Mouse (Mus musculus) left cerebral cortex, adult 18-20 months (tissue): ENCODE data around the gene Myom3. TPM values are rescaled to one million over a fixed set of nuclear protein-coding genes. Genes with fewer than 3 reads are reported as not detected.

Experiments
- DNase-seq, 2 experiments: peaks; one replicate each; pipeline ENCODE4 v3.0.0; 2021 to 2022; ENCODE audit warnings: low spot score in 2 of 2, mixed read lengths in 1 of 2
- total RNA-seq, 2 experiments: library from RNA; stranded (reverse); gene quantifications; 2 replicates each; pipeline ENCODE4 v1.2.3; 2021

The Myom3 gene
- total RNA-seq, 2 experiments from 2014 or later = 0.77 to 1.7 TPM

- no peak for DNase-seq
Measured at GRCm38 (mm10) chr4:135761048-135761447, 1.5 kb downstream of the Myom3 start.

GRCm38 (mm10) chr4:135761569-135761968 is 2.1 kb downstream of the Myom3 start:
- DNase-seq = no peak

GRCm38 (mm10) chr4:135762251-135762906 is 2.9 kb downstream of the Myom3 start:
- peak in 1 of 2 experiments; percentile 39 for DNase-seq

- DNase-seq = no peak
Measured at GRCm38 (mm10) chr4:135764700-135765099, 5.2 kb downstream of the Myom3 start.

GRCm38 (mm10) chr4:135765707-135766106 is 6.2 kb downstream of the Myom3 start:
- DNase-seq = no peak

- DNase-seq = no peak
Measured at GRCm38 (mm10) chr4:135766976-135767375, 7.5 kb downstream of the Myom3 start.

- DNase-seq = peak; percentile 26 to 30
Measured at GRCm38 (mm10) chr4:135768572-135769526, 9.3 kb downstream of the Myom3 start.

- no peak for DNase-seq
Measured at GRCm38 (mm10) chr4:135770611-135771305, 11.2 kb downstream of the Myom3 start.

GRCm38 (mm10) chr4:135771592-135771991 is 12.1 kb downstream of the Myom3 start:
- no peak for DNase-seq

- no peak for DNase-seq
Measured at GRCm38 (mm10) chr4:135772671-135773070, 13.2 kb downstream of the Myom3 start.

GRCm38 (mm10) chr4:135774496-135774895 is 15.0 kb downstream of the Myom3 start:
- no peak for DNase-seq

- no peak for DNase-seq
Measured at GRCm38 (mm10) chr4:135776850-135777249, 17.3 kb downstream of the Myom3 start.

GRCm38 (mm10) chr4:135779661-135780060 is 20.1 kb downstream of the Myom3 start:
- DNase-seq = no peak

GRCm38 (mm10) chr4:135780255-135780654 is 20.7 kb downstream of the Myom3 start:
- no peak for DNase-seq

GRCm38 (mm10) chr4:135781304-135781703 is 21.8 kb downstream of the Myom3 start:
- DNase-seq = peak; percentile 6 to 10

GRCm38 (mm10) chr4:135786581-135786980 is 27.1 kb downstream of the Myom3 start:
- DNase-seq = no peak

GRCm38 (mm10) chr4:135787271-135787670 is 27.8 kb downstream of the Myom3 start:
- no peak for DNase-seq

GRCm38 (mm10) chr4:135789135-135789534 is 29.6 kb downstream of the Myom3 start:
- DNase-seq = no peak

- no peak for DNase-seq
Measured at GRCm38 (mm10) chr4:135792821-135793220, 33.3 kb downstream of the Myom3 start.

- no peak for DNase-seq
Measured at GRCm38 (mm10) chr4:135797931-135798330, 38.4 kb downstream of the Myom3 start.

GRCm38 (mm10) chr4:135801543-135801942 is 42.0 kb downstream of the Myom3 start:
- DNase-seq = peak; percentile 82 to 92

- no peak for DNase-seq
Measured at GRCm38 (mm10) chr4:135803299-135803698, 43.8 kb downstream of the Myom3 start.
